Mouse (Mus musculus) kidney, embryonic 15.5 days (tissue): ENCODE results near the gene Il15ra. TPM values are rescaled to one million over a fixed set of nuclear protein-coding genes. Genes with fewer than 3 reads are reported as not detected.
A peak's percentile ranks its signal among the peaks of the same experiment; 100 is the strongest.

Experiments used
- ATAC-seq: fragments of 200-750 bp; cut with Nextera tagmentation; replicated peaks from 2 replicates; pipeline ENCODE4 v1.8.0; 2017; ENCODE audit warnings: moderate TSS enrichment; ENCODE audit not compliant: low FRiP score
- H3K27ac ChIP-seq: fragments of 300-500 bp; sonication (generic); 2 replicates; pipeline ENCODE4 v1.5.1; 2015; ENCODE audit warnings: mild to moderate bottlenecking, inconsistent platforms
- H3K27me3 ChIP-seq: fragments of 300-500 bp; sonication (generic); 2 replicates; pipeline ENCODE4 v1.6.1; 2015; ENCODE audit warnings: inconsistent platforms
- H3K36me3 ChIP-seq: fragments of 300-500 bp; sonication (generic); 2 replicates; pipeline ENCODE4 v1.6.1; 2015; ENCODE audit warnings: inconsistent platforms
- H3K4me1 ChIP-seq: fragments of 300-500 bp; sonication (generic); 2 replicates; pipeline ENCODE4 v1.6.1; 2015; ENCODE audit warnings: inconsistent platforms
- H3K4me2 ChIP-seq: fragments of 300-500 bp; sonication (generic); 2 replicates; pipeline ENCODE4 v1.6.1; 2015; ENCODE audit warnings: moderate library complexity, mild to moderate bottlenecking, inconsistent platforms
- H3K4me3 ChIP-seq: fragments of 300-500 bp; sonication (generic); replicated peaks from 2 replicates; pipeline ENCODE4 v1.5.1; 2015; ENCODE audit warnings: mild to moderate bottlenecking, inconsistent platforms
- H3K9ac ChIP-seq: fragments of 300-500 bp; sonication (generic); 2 replicates; pipeline ENCODE4 v1.6.1; 2015; ENCODE audit warnings: mild to moderate bottlenecking, inconsistent platforms
- H3K9me3 ChIP-seq: fragments of 300-500 bp; sonication (generic); replicated peaks from 2 replicates; pipeline ENCODE4 v1.6.1; 2016; ENCODE audit warnings: inconsistent platforms
- WGBS: fragments of 180-500 bp; shearing (Covaris S2); methylation state at CpG from one replicate; pipeline ENCODE4 v1.1.7; 2015; ENCODE audit warnings: mixed read lengths; 5-methylcytosine and 5-hydroxymethylcytosine counted together
- polyA plus RNA-seq: library from polyadenylated mRNA; unstranded; fragments of >200 nt; fragmentation: Nextera tagmentation; extraction: Ambion mirVana; gene quantifications from 2 replicates; pipeline ENCODE4 v1.2.1, GENCODE M21; 2015

Gene Il15ra
- polyA plus RNA-seq, result 2.1 and 2.2 TPM in 2 replicates

- ATAC-seq, result peak; percentile 84
- Histone ChIP-seq H3K4me1 (peaks cover 13% of the 10 kb centered on the region), H3K4me3 (peak within 1 kb of the TSS; percentile 70), H3K9me3 (no peaks in the 10 kb centered on the region), H3K9ac (peak within 1 kb of the TSS; percentile 56), H3K4me2 (peak within 1 kb of the TSS; percentile 97), H3K27me3 (peaks cover 40% of the 10 kb centered on the region), H3K36me3 (no peaks in the 10 kb centered on the region), H3K27ac (no peak within 1 kb of the TSS)
- under 1% methylated on average over 37 of the region's 37 CpGs for WGBS
These were observed at the start of gene Il15ra for GRCm38 (mm10) chr2:11705201-11706025. Gene Il15ra (plus strand): TSS chr2:11705290.

- Histone ChIP-seq H3K27me3 (no peaks in the 10 kb centered on the region), H3K9me3 (no peaks in the 10 kb centered on the region), H3K4me1 (no peaks in the 10 kb centered on the region), H3K4me2 (no peak overlapping the region), H3K36me3 (no peaks in the 10 kb centered on the region), H3K4me3 (no peak overlapping the region), H3K9ac (no peak overlapping the region), H3K27ac (no peak overlapping the region)
- 79% methylated on average over 2 of the region's 2 CpGs for WGBS
- no peak for ATAC-seq
These were observed 47.5 kb upstream of the Il15ra start for GRCm38 (mm10) chr2:11657581-11657980.

GRCm38 (mm10) chr2:11659263-11659662, 45.8 kb upstream of the Il15ra start:
- Histone ChIP-seq H3K27me3 (no peaks in the 10 kb centered on the region), H3K4me2 (no peak overlapping the region), H3K36me3 (no peaks in the 10 kb centered on the region), H3K9me3 (no peaks in the 10 kb centered on the region), H3K4me1 (no peaks in the 10 kb centered on the region), H3K9ac (no peak overlapping the region), H3K4me3 (no peak overlapping the region), H3K27ac (no peak overlapping the region)
- 20% methylated on average over 2 of the region's 2 CpGs for WGBS
- no peak for ATAC-seq

GRCm38 (mm10) chr2:11662143-11662906, 42.8 kb upstream of the Il15ra start:
- H3K9me3 ChIP-seq, result no peaks in the 10 kb centered on the region
- H3K4me1 ChIP-seq, result no peaks in the 10 kb centered on the region
- no peak for ATAC-seq
- no peak overlapping the region for H3K4me3 ChIP-seq
- no peak overlapping the region for H3K9ac ChIP-seq
- no peaks in the 10 kb centered on the region for H3K36me3 ChIP-seq
- no peak overlapping the region for H3K27ac ChIP-seq
- H3K4me2 ChIP-seq, result no peak overlapping the region
- H3K27me3 ChIP-seq, result no peaks in the 10 kb centered on the region
- 88% methylated on average over 6 of the region's 6 CpGs for whole genome bisulfite sequencing

GRCm38 (mm10) chr2:11662907-11663230, 42.2 kb upstream of the Il15ra start:
- Histone ChIP-seq H3K9ac (no peak overlapping the region), H3K4me1 (no peaks in the 10 kb centered on the region), H3K4me3 (no peak overlapping the region), H3K27me3 (no peaks in the 10 kb centered on the region), H3K36me3 (no peaks in the 10 kb centered on the region), H3K9me3 (no peaks in the 10 kb centered on the region), H3K4me2 (no peak overlapping the region), H3K27ac (no peak overlapping the region)
- 89% methylated on average over 1 of the region's 1 CpGs for WGBS
- no peak for ATAC-seq

GRCm38 (mm10) chr2:11663961-11664360, 41.1 kb upstream of the Il15ra start:
- peak; percentile 86; the same call in 1 of the 2 replicates for ATAC-seq
- H3K36me3 ChIP-seq, result no peaks in the 10 kb centered on the region
- H3K9ac ChIP-seq, result no peak overlapping the region
- no peaks in the 10 kb centered on the region for H3K4me1 ChIP-seq
- peak overlapping the region; percentile 50 for H3K4me2 ChIP-seq
- H3K4me3 ChIP-seq, result peak overlapping the region; percentile 24
- H3K27ac ChIP-seq, result no peak overlapping the region
- H3K9me3 ChIP-seq, result no peaks in the 10 kb centered on the region
- WGBS, result 4% methylated on average over 10 of the region's 10 CpGs
- H3K27me3 ChIP-seq, result no peaks in the 10 kb centered on the region

- peak overlapping the region; percentile 24 for H3K4me3 ChIP-seq
- no peak for ATAC-seq
These were observed 40.7 kb upstream of the Il15ra start for GRCm38 (mm10) chr2:11664367-11664766.

GRCm38 (mm10) chr2:11664806-11665205, 40.3 kb upstream of the Il15ra start:
- no peaks in the 10 kb centered on the region for H3K9me3 ChIP-seq
- no peak overlapping the region for H3K4me2 ChIP-seq
- no peak overlapping the region for H3K4me3 ChIP-seq
- no peak for ATAC-seq
- H3K27ac ChIP-seq, result no peak overlapping the region
- H3K27me3 ChIP-seq, result no peaks in the 10 kb centered on the region
- H3K36me3 ChIP-seq, result no peaks in the 10 kb centered on the region
- no peak overlapping the region for H3K9ac ChIP-seq
- WGBS, result 83% methylated on average over 4 of the region's 4 CpGs
- no peaks in the 10 kb centered on the region for H3K4me1 ChIP-seq

More at GRCm38 (mm10) chr2:11664367-11664766, 40.7 kb upstream of the Il15ra start:
- Histone ChIP-seq H3K9ac (no peak overlapping the region), H3K4me1 (no peaks in the 10 kb centered on the region), H3K27ac (no peak overlapping the region), H3K9me3 (no peaks in the 10 kb centered on the region), H3K27me3 (no peaks in the 10 kb centered on the region), H3K36me3 (no peaks in the 10 kb centered on the region), H3K4me2 (peak overlapping the region; percentile 50)
- 41% methylated on average over 6 of the region's 6 CpGs for WGBS

GRCm38 (mm10) chr2:11665326-11665725, 39.8 kb upstream of the Il15ra start:
- H3K27me3 ChIP-seq, result no peaks in the 10 kb centered on the region
- H3K9ac ChIP-seq, result no peak overlapping the region
- no peak overlapping the region for H3K4me3 ChIP-seq
- H3K27ac ChIP-seq, result no peak overlapping the region
- H3K4me1 ChIP-seq, result no peaks in the 10 kb centered on the region
- H3K36me3 ChIP-seq, result no peaks in the 10 kb centered on the region
- no peak overlapping the region for H3K4me2 ChIP-seq
- no peak for ATAC-seq
- 87% methylated on average over 3 of the region's 3 CpGs for WGBS
- H3K9me3 ChIP-seq, result no peaks in the 10 kb centered on the region

GRCm38 (mm10) chr2:11672144-11672543, 32.9 kb upstream of the Il15ra start:
- Histone ChIP-seq H3K36me3 (no peaks in the 10 kb centered on the region), H3K9ac (no peak overlapping the region), H3K9me3 (no peaks in the 10 kb centered on the region), H3K27me3 (no peaks in the 10 kb centered on the region), H3K4me1 (no peaks in the 10 kb centered on the region), H3K27ac (no peak overlapping the region), H3K4me3 (no peak overlapping the region), H3K4me2 (no peak overlapping the region)
- WGBS, result 24% methylated on average over 3 of the region's 3 CpGs
- ATAC-seq, result no peak

GRCm38 (mm10) chr2:11679626-11680025, 25.5 kb upstream of the Il15ra start:
- Histone ChIP-seq H3K27me3 (no peaks in the 10 kb centered on the region), H3K4me1 (no peaks in the 10 kb centered on the region), H3K4me2 (no peak overlapping the region), H3K36me3 (no peaks in the 10 kb centered on the region), H3K9ac (no peak overlapping the region), H3K27ac (no peak overlapping the region), H3K9me3 (no peaks in the 10 kb centered on the region), H3K4me3 (no peak overlapping the region)
- no peak for ATAC-seq
- 72% methylated on average over 7 of the region's 7 CpGs for WGBS

GRCm38 (mm10) chr2:11682712-11683111, 22.4 kb upstream of the Il15ra start:
- Histone ChIP-seq H3K9me3 (no peaks in the 10 kb centered on the region), H3K4me3 (no peak overlapping the region), H3K4me1 (no peaks in the 10 kb centered on the region), H3K27me3 (no peaks in the 10 kb centered on the region), H3K36me3 (no peaks in the 10 kb centered on the region), H3K9ac (no peak overlapping the region), H3K4me2 (no peak overlapping the region), H3K27ac (no peak overlapping the region)
- no peak for ATAC-seq
- 60% methylated on average over 4 of the region's 4 CpGs for WGBS
